Mouse (Mus musculus) fibroblast of lung, adult 2 months (primary cell): Measurements from ENCODE around the gene Il4ra.

ENCODE experiments used
- DNase-seq: peaks from one replicate; pipeline ENCODE4 v3.0.0-alpha.2; 2011; ENCODE audit warnings: low read depth

The Il4ra gene

GRCm38 (mm10) chr7:125551766-125552709 lies at the start of gene Il4ra:
Gene Il4ra (plus strand): TSS chr7:125552120.
- peak; percentile 79 for DNase-seq

- no peak for DNase-seq
Observed at GRCm38 (mm10) chr7:125503374-125504092, 48.4 kb upstream of the Il4ra start.

- DNase-seq = no peak
Observed at GRCm38 (mm10) chr7:125504618-125505017, 47.3 kb upstream of the Il4ra start.

GRCm38 (mm10) chr7:125505568-125505967 lies 46.4 kb upstream of the Il4ra start:
- no peak for DNase-seq

- no peak for DNase-seq
Observed at GRCm38 (mm10) chr7:125507279-125507678, 44.6 kb upstream of the Il4ra start.

- DNase-seq = no peak
Observed at GRCm38 (mm10) chr7:125511432-125511831, 40.5 kb upstream of the Il4ra start.

- no peak for DNase-seq
Observed at GRCm38 (mm10) chr7:125511852-125512251, 40.1 kb upstream of the Il4ra start.

GRCm38 (mm10) chr7:125515081-125515853 lies 36.7 kb upstream of the Il4ra start:
- DNase-seq = peak; percentile 34

- DNase-seq = no peak
Observed at GRCm38 (mm10) chr7:125516723-125517122, 35.2 kb upstream of the Il4ra start.

GRCm38 (mm10) chr7:125517470-125517869 lies 34.5 kb upstream of the Il4ra start:
- no peak for DNase-seq

GRCm38 (mm10) chr7:125519715-125520114 lies 32.2 kb upstream of the Il4ra start:
- no peak for DNase-seq

GRCm38 (mm10) chr7:125523051-125523450 lies 28.9 kb upstream of the Il4ra start:
- no peak for DNase-seq

- no peak for DNase-seq
Observed at GRCm38 (mm10) chr7:125527186-125527585, 24.7 kb upstream of the Il4ra start.

- DNase-seq = no peak
Observed at GRCm38 (mm10) chr7:125527901-125528580, 23.9 kb upstream of the Il4ra start.

GRCm38 (mm10) chr7:125539351-125539750 lies 12.6 kb upstream of the Il4ra start:
- peak; percentile 93 for DNase-seq

GRCm38 (mm10) chr7:125541026-125541425 lies 10.9 kb upstream of the Il4ra start:
- DNase-seq = no peak

- DNase-seq = no peak
Observed at GRCm38 (mm10) chr7:125541821-125542220, 10.1 kb upstream of the Il4ra start.

GRCm38 (mm10) chr7:125542335-125543050 lies 9.4 kb upstream of the Il4ra start:
- no peak for DNase-seq

- DNase-seq = no peak
Observed at GRCm38 (mm10) chr7:125543497-125543896, 8.4 kb upstream of the Il4ra start.

- no peak for DNase-seq
Observed at GRCm38 (mm10) chr7:125545331-125545730, 6.6 kb upstream of the Il4ra start.

GRCm38 (mm10) chr7:125546727-125547126 lies 5.2 kb upstream of the Il4ra start:
- no peak for DNase-seq
